Mouse (Mus musculus): ENCODE results near the gene Plekhh1. TPM values are rescaled to one million over a fixed set of nuclear protein-coding genes. Genes with fewer than 3 reads are reported as not detected.

The Plekhh1 gene
- total and polyA plus RNA-seq, 3 experiments = 0.27 to 1.9 (median 0.69) TPM

GRCm38 (mm10) chr12:79006076-79006475, 22.9 kb upstream of the Plekhh1 start:
- Histone ChIP-seq H3K27ac (ENCODE audit: insufficient read depth, low read depth) (no peak overlapping the region), H3K4me3 (replicated peaks in 1 of 3; ENCODE audit: low read depth in 2 of 3, low read length in 2 of 3, poor library complexity in 1 of 3) (peak overlapping the region; percentile 52 to 88 (median 84)), H3K9me3 (replicated peaks; ENCODE audit: low read length) (no peaks in the 10 kb centered on the region), H3K36me3 (replicated peaks in 1 of 2; ENCODE audit: control insufficient read depth in 1 of 2, insufficient read depth in 1 of 2, low read length in 1 of 2) (no peaks in the 10 kb centered on the region), H3K4me2 (ENCODE audit: insufficient read depth, low read depth, poor library complexity, severe bottlenecking) (peak overlapping the region; percentile 63), H3K4me1 (ENCODE audit: control insufficient read depth in 1 of 2, insufficient read depth in 2 of 2) (peaks cover 1 to 18% of the 10 kb centered on the region in 2 experiments; a peak in 2 of 4 replicates), H3K9ac (ENCODE audit: insufficient read depth, low read depth) (no peak overlapping the region), H3K27me3 (replicated peaks) (peaks cover 3% of the 10 kb centered on the region), H3K79me2 (replicated peaks; ENCODE audit: control insufficient read depth, extremely low read depth, insufficient read depth, poor library complexity, severe bottlenecking) (no peaks in the 10 kb centered on the region)
- dilution Hi-C loops (cut with MboI; ENCODE audit: extremely low pct_ligation_motif_present, extremely low pct_unique_long_range_greater_than_20kb, low sequenced_read_pairs) = no loop called here
- in situ Hi-C loops (cut with MboI; ENCODE audit: low pct_ligation_motif_present, low pct_unique_long_range_greater_than_20kb, low sequenced_read_pairs) = loop anchor here (5.0 kb wide), 1 partner anchor 84 kb away; no protein-coding TSS in a partner anchor
- DNase-seq (ENCODE audit: extremely low read depth) = no peak
- TF ChIP-seq ZMIZ1 (IDR thresholded peaks at IDR 0.05; ENCODE audit: low read depth, low read length) (no peak), MAX (IDR thresholded peaks at IDR 0.05; ENCODE audit: low read length) (no peak), ZNF384 (IDR thresholded peaks at IDR 0.05; ENCODE audit: low read depth, low read length) (no peak), MEF2A (IDR thresholded peaks at IDR 0.05; ENCODE audit: borderline replicate concordance, low read depth, low read length) (no peak), POLR2A (IDR thresholded peaks at IDR 0.05; ENCODE audit: low read depth, low read length) (no peak), CTCF (conservative IDR thresholded peaks at IDR 0.05 in 1 of 2, IDR thresholded peaks at IDR 0.05 in 1 of 2; ENCODE audit: low read depth in 2 of 2, low read length in 2 of 2) (no peak), GABPA (IDR thresholded peaks at IDR 0.05; ENCODE audit: insufficient replicate concordance, low read depth, low read length) (no peak), MAZ (IDR thresholded peaks at IDR 0.05; ENCODE audit: low read depth, low read length) (no peak), TBP (conservative IDR thresholded peaks at IDR 0.05; ENCODE audit: low read depth, low read length) (no peak), RCOR1 (conservative IDR thresholded peaks at IDR 0.05; ENCODE audit: low read depth, low read length) (no peak), EP300 (IDR thresholded peaks at IDR 0.05; ENCODE audit: low read length) (no peak), CHD2 (IDR thresholded peaks at IDR 0.05; ENCODE audit: low read length) (no peak), NELFE (IDR thresholded peaks at IDR 0.05; ENCODE audit: low read depth, low read length) (no peak), USF1 (IDR thresholded peaks at IDR 0.05; ENCODE audit: low read depth, low read length) (no peak), MYC (IDR thresholded peaks at IDR 0.05; ENCODE audit: low read depth, low read length) (no peak), TCF12 (IDR thresholded peaks at IDR 0.05; ENCODE audit: low read depth, low read length) (no peak), MXI1 (IDR thresholded peaks at IDR 0.05; ENCODE audit: low read depth, low read length) (no peak)

- H3K27ac ChIP-seq (ENCODE audit: insufficient read depth, low read depth) = no peak overlapping the region
- H3K4me1 ChIP-seq (ENCODE audit: control insufficient read depth in 1 of 2, insufficient read depth in 2 of 2) = peaks cover 0 to 19% of the 10 kb centered on the region in 2 experiments; a peak in 2 of 4 replicates
- peak overlapping the region; percentile 52 to 88 (median 84) for H3K4me3 ChIP-seq (replicated peaks in 1 of 3; ENCODE audit: low read depth in 2 of 3, low read length in 2 of 3, poor library complexity in 1 of 3)
- in situ Hi-C loops (cut with MboI; ENCODE audit: low pct_ligation_motif_present, low pct_unique_long_range_greater_than_20kb, low sequenced_read_pairs) (loop anchor here (5.0 kb wide), 1 partner anchor 84 kb away; no protein-coding TSS in a partner anchor), dilution Hi-C loops (cut with MboI; ENCODE audit: extremely low pct_ligation_motif_present, extremely low pct_unique_long_range_greater_than_20kb, low sequenced_read_pairs) (no loop called here)
- TF ChIP-seq ZNF384 (IDR thresholded peaks at IDR 0.05; ENCODE audit: low read depth, low read length) = no peak
- 0 out of 2 replicates have a peak, but pooled peaks have one; percentile 14 for TF ChIP-seq MXI1 (IDR thresholded peaks at IDR 0.05; ENCODE audit: low read depth, low read length)
- TF ChIP-seq USF2 (conservative IDR thresholded peaks at IDR 0.05; ENCODE audit: low read depth, low read length) = no peak
- TF ChIP-seq CHD2 (IDR thresholded peaks at IDR 0.05; ENCODE audit: low read length) = peak; percentile 61; the same call in 1 of the 2 replicates
- TF ChIP-seq GABPA (IDR thresholded peaks at IDR 0.05; ENCODE audit: insufficient replicate concordance, low read depth, low read length) = no peak
- TF ChIP-seq PAX5 (IDR thresholded peaks at IDR 0.05; ENCODE audit: low read length) = no peak
- TF ChIP-seq TCF12 (IDR thresholded peaks at IDR 0.05; ENCODE audit: low read depth, low read length) = no peak
- no peak for TF ChIP-seq RCOR1 (conservative IDR thresholded peaks at IDR 0.05; ENCODE audit: low read depth, low read length)
- TF ChIP-seq ELF1 (IDR thresholded peaks at IDR 0.05; ENCODE audit: low read depth, low read length) = no peak
- peak; percentile 59; the same call in 1 of the 2 replicates for TF ChIP-seq IRF4 (IDR thresholded peaks at IDR 0.05; ENCODE audit: low read depth, low read length)
- TF ChIP-seq SMC3 (IDR thresholded peaks at IDR 0.05; ENCODE audit: low read depth, low read length) = peak; percentile 37
- peak in 1 of 2 experiments; percentile 56; a peak in 2 of 4 replicates for TF ChIP-seq CTCF (conservative IDR thresholded peaks at IDR 0.05 in 1 of 2, IDR thresholded peaks at IDR 0.05 in 1 of 2; ENCODE audit: low read depth in 2 of 2, low read length in 2 of 2)
- TF ChIP-seq MYC (IDR thresholded peaks at IDR 0.05; ENCODE audit: low read depth, low read length) = no peak
- H3K9ac ChIP-seq (ENCODE audit: insufficient read depth, low read depth) = peak overlapping the region; percentile 38
- peak overlapping the region; percentile 63 for H3K4me2 ChIP-seq (ENCODE audit: insufficient read depth, low read depth, poor library complexity, severe bottlenecking)
- no peaks in the 10 kb centered on the region for H3K9me3 ChIP-seq (replicated peaks; ENCODE audit: low read length)
- no peaks in the 10 kb centered on the region for H3K79me2 ChIP-seq (replicated peaks; ENCODE audit: control insufficient read depth, extremely low read depth, insufficient read depth, poor library complexity, severe bottlenecking)
- H3K27me3 ChIP-seq (replicated peaks) = peaks cover 3% of the 10 kb centered on the region
- H3K36me3 ChIP-seq (replicated peaks in 1 of 2; ENCODE audit: control insufficient read depth in 1 of 2, insufficient read depth in 1 of 2, low read length in 1 of 2) = no peaks in the 10 kb centered on the region
- peak; percentile 62 for DNase-seq (ENCODE audit: extremely low read depth)
Observed at GRCm38 (mm10) chr12:79006478-79007125, 22.4 kb upstream of the Plekhh1 start.
